Mouse (Mus musculus): Measurements from ENCODE around the gene Atp8a2. TPM values are rescaled to one million over a fixed set of nuclear protein-coding genes. Genes with fewer than 3 reads are reported as not detected.

Atp8a2 gene
- polyA plus RNA-seq, 1 experiment from 2014 or later, result 9.0 TPM

GRCm38 (mm10) chr14:59685343-59685742 is 511.6 kb downstream of the Atp8a2 start:
- Histone ChIP-seq H3K9me3 (ENCODE audit: control insufficient read depth, low read length) (no peaks in the 10 kb centered on the region), H3K4me3 (ENCODE audit: low read depth, low read length) (no peak overlapping the region), H3K4me2 (ENCODE audit: low read depth) (no peak overlapping the region), H3K27ac (ENCODE audit: low read depth, low read length) (no peak overlapping the region), H3K36me3 (ENCODE audit: control insufficient read depth, insufficient read depth, low read length) (no peaks in the 10 kb centered on the region), H3K27me3 (ENCODE audit: control insufficient read depth, insufficient read depth, low read length) (no peaks in the 10 kb centered on the region), H3K9ac (ENCODE audit: low read length) (no peak overlapping the region), H3K4me1 (ENCODE audit: control insufficient read depth, insufficient read depth, low read length) (no peaks in the 10 kb centered on the region)
- no peak for DNase-seq (ENCODE audit: low spot score)
- ATAC-seq (ENCODE audit: insufficient read depth, low FRiP score, low TSS enrichment), result no peak
- WGBS, result 77% methylated on average over 8 of the region's 8 CpGs

DNA sequence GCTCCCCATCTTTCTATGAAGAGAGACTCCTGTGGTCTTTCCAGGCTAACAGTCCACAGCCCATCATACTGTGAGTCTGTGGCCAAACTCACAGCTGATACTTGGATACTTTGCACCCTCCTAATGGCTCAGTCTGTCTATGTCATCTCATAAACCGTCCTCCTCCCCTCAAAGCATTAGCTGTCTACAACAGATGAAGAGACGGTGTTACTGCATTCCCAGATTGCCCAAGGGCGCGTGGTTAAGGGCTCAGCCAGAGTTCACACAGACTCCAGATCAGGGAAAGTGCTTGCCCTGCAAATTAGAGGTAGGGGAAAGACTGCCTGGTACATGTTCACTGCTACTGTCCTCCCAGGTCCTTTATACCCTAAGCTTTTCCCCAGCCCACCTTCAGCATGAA is 515.1 kb downstream of the Atp8a2 start:
- no peak for ATAC-seq (ENCODE audit: insufficient read depth, low FRiP score, low TSS enrichment)
- H3K27me3 ChIP-seq (ENCODE audit: control insufficient read depth, insufficient read depth, low read length), result no peaks in the 10 kb centered on the region
- no peak overlapping the region for H3K9ac ChIP-seq (ENCODE audit: low read length)
- no peak overlapping the region for H3K4me3 ChIP-seq (ENCODE audit: low read depth, low read length)
- H3K4me2 ChIP-seq (ENCODE audit: low read depth), result no peak overlapping the region
- no peaks in the 10 kb centered on the region for H3K4me1 ChIP-seq (ENCODE audit: control insufficient read depth, insufficient read depth, low read length)
- H3K27ac ChIP-seq (ENCODE audit: low read depth, low read length), result no peak overlapping the region
- DNase-seq (ENCODE audit: low spot score), result no peak
- WGBS, result 72% methylated on average over 4 of the region's 4 CpGs
- no peaks in the 10 kb centered on the region for H3K36me3 ChIP-seq (ENCODE audit: control insufficient read depth, insufficient read depth, low read length)
- H3K9me3 ChIP-seq (ENCODE audit: control insufficient read depth, low read length), result no peaks in the 10 kb centered on the region

GRCm38 (mm10) chr14:59677598-59678003 is 519.4 kb downstream of the Atp8a2 start:
- H3K27ac ChIP-seq (ENCODE audit: low read depth, low read length), result no peak overlapping the region
- WGBS, result 55% methylated on average over 7 of the region's 7 CpGs
- DNase-seq (ENCODE audit: low spot score) (no peak), ATAC-seq (ENCODE audit: insufficient read depth, low FRiP score, low TSS enrichment) (no peak)
- H3K36me3 ChIP-seq (ENCODE audit: control insufficient read depth, insufficient read depth, low read length), result no peaks in the 10 kb centered on the region
- H3K27me3 ChIP-seq (ENCODE audit: control insufficient read depth, insufficient read depth, low read length), result no peaks in the 10 kb centered on the region
- H3K4me1 ChIP-seq (ENCODE audit: control insufficient read depth, insufficient read depth, low read length), result no peaks in the 10 kb centered on the region
- H3K9me3 ChIP-seq (ENCODE audit: control insufficient read depth, low read length), result no peaks in the 10 kb centered on the region
- no peak overlapping the region for H3K9ac ChIP-seq (ENCODE audit: low read length)
- H3K4me3 ChIP-seq (ENCODE audit: low read depth, low read length), result no peak overlapping the region
- no peak overlapping the region for H3K4me2 ChIP-seq (ENCODE audit: low read depth)

DNA sequence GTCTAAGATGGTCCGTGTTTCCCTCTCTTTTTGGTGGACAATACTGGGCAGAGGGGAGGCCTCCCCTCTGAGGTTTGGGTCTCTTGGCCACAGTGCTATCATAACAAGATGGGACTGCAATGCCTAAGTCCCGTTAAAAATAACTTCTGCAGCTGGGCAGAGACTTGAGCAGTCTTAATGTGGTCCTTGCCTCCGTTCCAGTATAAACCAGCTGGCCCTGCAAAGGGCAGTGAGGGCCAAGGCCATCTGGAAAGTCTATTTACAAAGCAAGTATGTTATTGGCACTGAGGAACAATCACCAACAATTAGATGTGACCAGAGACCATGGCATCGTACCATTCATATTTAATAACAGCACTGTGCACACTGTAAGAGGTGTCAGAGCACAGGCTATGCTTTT is 521.6 kb downstream of the Atp8a2 start:
- H3K4me1 ChIP-seq (ENCODE audit: control insufficient read depth, insufficient read depth, low read length), result no peaks in the 10 kb centered on the region
- ATAC-seq (ENCODE audit: insufficient read depth, low FRiP score, low TSS enrichment) (no peak), DNase-seq (ENCODE audit: low spot score) (no peak)
- H3K36me3 ChIP-seq (ENCODE audit: control insufficient read depth, insufficient read depth, low read length), result no peaks in the 10 kb centered on the region
- 70% methylated on average over 4 of the region's 4 CpGs for WGBS
- H3K9ac ChIP-seq (ENCODE audit: low read length), result no peak overlapping the region
- H3K27me3 ChIP-seq (ENCODE audit: control insufficient read depth, insufficient read depth, low read length), result no peaks in the 10 kb centered on the region
- no peak overlapping the region for H3K4me3 ChIP-seq (ENCODE audit: low read depth, low read length)
- H3K9me3 ChIP-seq (ENCODE audit: control insufficient read depth, low read length), result no peaks in the 10 kb centered on the region
- no peak overlapping the region for H3K4me2 ChIP-seq (ENCODE audit: low read depth)
- no peak overlapping the region for H3K27ac ChIP-seq (ENCODE audit: low read depth, low read length)

GRCm38 (mm10) chr14:59674556-59674955 is 522.4 kb downstream of the Atp8a2 start:
- no peak overlapping the region for H3K4me2 ChIP-seq (ENCODE audit: low read depth)
- 28% methylated on average over 8 of the region's 8 CpGs for WGBS
- no peak overlapping the region for H3K4me3 ChIP-seq (ENCODE audit: low read depth, low read length)
- H3K36me3 ChIP-seq (ENCODE audit: control insufficient read depth, insufficient read depth, low read length), result no peaks in the 10 kb centered on the region
- no peaks in the 10 kb centered on the region for H3K9me3 ChIP-seq (ENCODE audit: control insufficient read depth, low read length)
- ATAC-seq (ENCODE audit: insufficient read depth, low FRiP score, low TSS enrichment) (no peak), DNase-seq (ENCODE audit: low spot score) (no peak)
- no peak overlapping the region for H3K9ac ChIP-seq (ENCODE audit: low read length)
- H3K27me3 ChIP-seq (ENCODE audit: control insufficient read depth, insufficient read depth, low read length), result no peaks in the 10 kb centered on the region
- peak overlapping the region; percentile 44; the same call in 1 of the 2 replicates for H3K27ac ChIP-seq (ENCODE audit: low read depth, low read length)
- H3K4me1 ChIP-seq (ENCODE audit: control insufficient read depth, insufficient read depth, low read length), result no peaks in the 10 kb centered on the region

DNA sequence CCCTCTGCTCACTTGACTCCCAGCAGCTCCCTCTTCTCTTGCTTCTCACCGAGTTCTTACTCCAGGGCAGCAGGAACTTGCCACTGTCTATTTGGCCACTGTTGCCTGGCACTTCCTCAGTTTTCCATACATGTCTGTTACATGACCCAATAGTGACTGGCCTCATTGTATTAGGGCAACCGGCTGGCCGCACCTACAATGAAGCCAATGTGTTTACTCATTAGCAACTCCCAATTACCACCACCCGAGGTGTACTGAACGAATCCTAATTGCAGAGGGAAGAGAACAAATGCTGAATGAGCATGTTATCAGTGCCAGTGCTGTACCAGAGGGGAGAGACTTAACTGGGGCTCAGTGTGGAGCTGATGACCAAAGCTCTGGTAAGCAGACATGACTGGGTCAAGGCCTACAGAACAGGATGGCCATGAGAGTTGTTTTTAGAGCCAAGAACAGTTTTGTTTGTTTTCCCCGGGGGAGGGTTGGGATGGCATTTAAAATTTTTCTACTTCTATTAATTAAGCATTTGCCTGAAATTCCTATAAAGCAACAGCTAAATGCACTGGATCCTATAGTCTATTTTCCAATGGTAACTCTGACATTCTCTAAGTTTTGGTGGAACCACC is 524.0 kb downstream of the Atp8a2 start:
- WGBS, result 76% methylated on average over 6 of the region's 6 CpGs
- H3K36me3 ChIP-seq (ENCODE audit: control insufficient read depth, insufficient read depth, low read length), result no peaks in the 10 kb centered on the region
- no peak overlapping the region for H3K27ac ChIP-seq (ENCODE audit: low read depth, low read length)
- no peak overlapping the region for H3K4me2 ChIP-seq (ENCODE audit: low read depth)
- no peaks in the 10 kb centered on the region for H3K4me1 ChIP-seq (ENCODE audit: control insufficient read depth, insufficient read depth, low read length)
- no peak for ATAC-seq (ENCODE audit: insufficient read depth, low FRiP score, low TSS enrichment)
- H3K9me3 ChIP-seq (ENCODE audit: control insufficient read depth, low read length), result no peaks in the 10 kb centered on the region
- no peaks in the 10 kb centered on the region for H3K27me3 ChIP-seq (ENCODE audit: control insufficient read depth, insufficient read depth, low read length)
- DNase-seq (ENCODE audit: low spot score), result no peak
- no peak overlapping the region for H3K9ac ChIP-seq (ENCODE audit: low read length)
- H3K4me3 ChIP-seq (ENCODE audit: low read depth, low read length), result no peak overlapping the region

GRCm38 (mm10) chr14:59657098-59657497 is 539.9 kb downstream of the Atp8a2 start:
- Histone ChIP-seq H3K36me3 (ENCODE audit: control insufficient read depth, insufficient read depth, low read length) (no peaks in the 10 kb centered on the region), H3K27ac (ENCODE audit: low read depth, low read length) (no peak overlapping the region), H3K4me2 (ENCODE audit: low read depth) (no peak overlapping the region), H3K9ac (ENCODE audit: low read length) (no peak overlapping the region), H3K4me3 (ENCODE audit: low read depth, low read length) (no peak overlapping the region), H3K4me1 (ENCODE audit: control insufficient read depth, insufficient read depth, low read length) (no peaks in the 10 kb centered on the region), H3K9me3 (ENCODE audit: control insufficient read depth, low read length) (no peaks in the 10 kb centered on the region), H3K27me3 (ENCODE audit: control insufficient read depth, insufficient read depth, low read length) (no peaks in the 10 kb centered on the region)
- ATAC-seq (ENCODE audit: insufficient read depth, low FRiP score, low TSS enrichment), result no peak
- 96% methylated on average over 1 of the region's 1 CpGs for WGBS
- no peak for DNase-seq (ENCODE audit: low spot score)

DNA sequence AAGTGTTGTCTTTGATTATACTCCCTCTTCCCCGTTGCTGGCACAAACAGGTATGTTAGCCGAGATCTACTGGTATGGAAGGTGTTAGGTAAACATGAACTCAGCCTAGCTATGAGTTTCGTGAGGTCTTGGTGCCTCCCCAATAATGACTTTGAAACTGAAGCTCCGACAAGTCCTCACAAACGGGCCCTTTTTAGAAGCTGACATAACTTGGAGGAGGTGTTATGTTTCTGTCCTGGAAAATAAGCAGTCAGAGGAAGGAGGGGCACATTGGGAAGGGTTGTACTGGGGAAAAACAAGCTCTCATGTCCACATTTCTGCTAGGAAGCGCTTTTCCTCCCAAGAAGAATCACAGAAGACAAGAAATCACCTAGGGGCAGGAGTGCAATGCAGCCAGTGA is 540.4 kb downstream of the Atp8a2 start:
- no peaks in the 10 kb centered on the region for H3K4me1 ChIP-seq (ENCODE audit: control insufficient read depth, insufficient read depth, low read length)
- no peak overlapping the region for H3K4me2 ChIP-seq (ENCODE audit: low read depth)
- no peak overlapping the region for H3K4me3 ChIP-seq (ENCODE audit: low read depth, low read length)
- ATAC-seq (ENCODE audit: insufficient read depth, low FRiP score, low TSS enrichment) (no peak), DNase-seq (ENCODE audit: low spot score) (no peak)
- 84% methylated on average over 6 of the region's 6 CpGs for WGBS
- no peak overlapping the region for H3K9ac ChIP-seq (ENCODE audit: low read length)
- H3K36me3 ChIP-seq (ENCODE audit: control insufficient read depth, insufficient read depth, low read length), result no peaks in the 10 kb centered on the region
- H3K27ac ChIP-seq (ENCODE audit: low read depth, low read length), result no peak overlapping the region
- no peaks in the 10 kb centered on the region for H3K27me3 ChIP-seq (ENCODE audit: control insufficient read depth, insufficient read depth, low read length)
- no peaks in the 10 kb centered on the region for H3K9me3 ChIP-seq (ENCODE audit: control insufficient read depth, low read length)

GRCm38 (mm10) chr14:59649337-59649736 is 547.6 kb downstream of the Atp8a2 start:
- Histone ChIP-seq H3K4me2 (ENCODE audit: low read depth) (no peak overlapping the region), H3K4me1 (ENCODE audit: control insufficient read depth, insufficient read depth, low read length) (no peaks in the 10 kb centered on the region), H3K9ac (ENCODE audit: low read length) (no peak overlapping the region), H3K9me3 (ENCODE audit: control insufficient read depth, low read length) (no peaks in the 10 kb centered on the region), H3K4me3 (ENCODE audit: low read depth, low read length) (no peak overlapping the region), H3K36me3 (ENCODE audit: control insufficient read depth, insufficient read depth, low read length) (no peaks in the 10 kb centered on the region), H3K27me3 (ENCODE audit: control insufficient read depth, insufficient read depth, low read length) (no peaks in the 10 kb centered on the region), H3K27ac (ENCODE audit: low read depth, low read length) (no peak overlapping the region)
- DNase-seq (ENCODE audit: low spot score) (no peak), ATAC-seq (ENCODE audit: insufficient read depth, low FRiP score, low TSS enrichment) (no peak)
- 72% methylated on average over 6 of the region's 6 CpGs for WGBS
